Mouse (Mus musculus) liver, postnatal 0 days (tissue): Measurements from ENCODE around the gene Mgat2. TPM values are rescaled to one million over a fixed set of nuclear protein-coding genes. Genes with fewer than 3 reads are reported as not detected.
A peak's percentile ranks its signal among the peaks of the same experiment; 100 is the strongest.

Experiments used
- ATAC-seq: fragments of 200-750 bp; cut with Nextera tagmentation; 2 replicates; pipeline ENCODE4 v1.8.0; 2017; ENCODE audit warnings: mild to moderate bottlenecking, moderate library complexity
- DNase-seq: peaks from one replicate; pipeline ENCODE4 v3.0.0-alpha.2; 2016
- H3K27ac ChIP-seq: fragments of 300-500 bp; sonication (generic); 2 replicates; pipeline ENCODE4 v1.5.1; 2014; ENCODE audit warnings: antibody characterized with exemption, moderate library complexity, mild to moderate bottlenecking, low read depth
- H3K27me3 ChIP-seq: fragments of 300-500 bp; sonication (generic); 2 replicates; pipeline ENCODE4 v1.6.1; 2014; ENCODE audit warnings: low read length, control low read depth, mixed read lengths; ENCODE audit not compliant: insufficient read depth
- H3K36me3 ChIP-seq: fragments of 300-500 bp; sonication (generic); replicated peaks from 2 replicates; pipeline ENCODE4 v1.6.1; 2014; ENCODE audit warnings: mild to moderate bottlenecking, control low read depth, low read length, moderate library complexity, mixed read lengths; ENCODE audit not compliant: insufficient read depth
- H3K4me1 ChIP-seq: fragments of 300-500 bp; sonication (generic); 2 replicates; pipeline ENCODE4 v1.6.1; 2014; ENCODE audit warnings: antibody characterized with exemption, mild to moderate bottlenecking, control low read depth; ENCODE audit not compliant: insufficient read depth
- H3K4me2 ChIP-seq: fragments of 300-500 bp; sonication (generic); 2 replicates; pipeline ENCODE4 v1.6.1; 2014; ENCODE audit warnings: low read depth, mild to moderate bottlenecking, low read length, moderate library complexity, mixed read lengths
- H3K4me3 ChIP-seq: fragments of 300-500 bp; sonication (generic); 2 replicates; pipeline ENCODE4 v1.5.1; 2014; ENCODE audit warnings: low read depth, low read length
- H3K9ac ChIP-seq: fragments of 300-500 bp; sonication (generic); replicated peaks from 2 replicates; pipeline ENCODE4 v1.6.1; 2014; ENCODE audit warnings: mild to moderate bottlenecking, moderate library complexity
- H3K9me3 ChIP-seq: fragments of 300-500 bp; sonication (generic); 2 replicates; pipeline ENCODE4 v1.6.1; 2016; ENCODE audit warnings: mild to moderate bottlenecking, control low read depth, low read length, mixed read lengths
- CTCF ChIP-seq: sonication (generic); IDR thresholded peaks from 2 replicates; pipeline ENCODE4 v1.5.1; 2016; ENCODE audit warnings: antibody characterized with exemption, low read depth
- EP300 ChIP-seq: IDR thresholded peaks from 2 replicates; pipeline ENCODE4 v1.6.1; 2016; ENCODE audit warnings: antibody characterized with exemption, low read depth, mild to moderate bottlenecking
- WGBS: fragments of 180-500 bp; shearing (Covaris S2); extraction: QIAGEN DNeasy Blood & Tissue Kit; methylation state at CpG from one replicate; pipeline ENCODE4 v1.1.7; 2014; ENCODE audit not compliant: insufficient replicate concordance; 5-methylcytosine and 5-hydroxymethylcytosine counted together
- polyA plus RNA-seq: library from polyadenylated mRNA; unstranded; fragments of >200 nt; fragmentation: Nextera tagmentation; extraction: Ambion mirVana; gene quantifications from 2 replicates; pipeline ENCODE4 v1.2.1, GENCODE M21; 2015

The Mgat2 gene
- polyA plus RNA-seq, 1 experiment from 2014 or later = 23.1 TPM

DNA sequence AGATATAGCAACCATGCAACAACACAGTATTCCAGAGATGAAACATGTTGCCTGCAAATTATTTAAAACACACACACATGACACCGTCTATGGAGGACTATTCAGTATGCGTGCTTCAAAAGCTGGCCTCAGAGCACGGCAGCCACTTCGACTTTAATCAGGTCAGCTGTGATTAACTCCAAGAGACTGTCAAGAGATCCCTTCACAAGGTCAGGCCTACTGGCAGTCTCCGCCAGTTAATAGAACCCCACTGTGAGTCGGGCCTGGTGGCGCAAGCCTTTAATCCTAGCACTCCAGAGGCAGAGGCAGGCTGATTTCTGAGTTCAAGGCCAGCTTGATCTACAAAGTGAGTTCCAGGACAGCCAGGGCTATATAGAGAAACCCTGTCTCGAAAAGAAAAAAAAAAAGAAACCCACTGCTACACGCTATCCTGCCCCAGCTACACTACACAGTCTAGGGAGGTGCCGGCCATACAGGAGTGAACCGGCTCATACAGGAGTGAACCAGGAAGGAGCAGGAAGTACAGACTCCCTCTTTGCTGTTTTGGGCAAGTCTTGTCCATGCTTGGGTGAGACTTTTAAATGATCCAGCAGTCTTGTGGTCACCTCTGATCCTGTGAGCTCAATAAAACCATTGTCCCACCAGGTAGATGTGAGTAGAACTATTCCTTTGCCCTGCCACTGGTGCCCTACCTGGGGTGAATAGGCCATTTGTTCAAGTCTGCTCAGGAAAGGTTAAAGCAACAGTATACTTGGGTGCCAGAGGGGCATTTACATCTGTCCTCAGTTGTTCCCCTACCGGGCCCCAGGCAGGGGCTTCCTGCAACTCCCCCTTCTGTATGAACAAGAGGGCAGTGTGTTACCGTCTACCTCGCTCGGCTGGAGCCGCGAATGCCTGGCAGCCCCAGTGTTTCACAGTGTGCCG lies 26.4 kb downstream of the Mgat2 start:
- Histone ChIP-seq H3K9me3 (no peaks in the 10 kb centered on the region), H3K4me3 (no peak overlapping the region), H3K36me3 (peaks cover 33% of the 10 kb centered on the region), H3K4me2 (no peak overlapping the region), H3K4me1 (no peaks in the 10 kb centered on the region), H3K27ac (no peak overlapping the region), H3K9ac (no peak overlapping the region), H3K27me3 (no peaks in the 10 kb centered on the region)
- ATAC-seq (no peak), DNase-seq (no peak)
- 90% methylated on average over 18 of the region's 18 CpGs for WGBS
- TF ChIP-seq CTCF (no peak), EP300 (no peak)

DNA sequence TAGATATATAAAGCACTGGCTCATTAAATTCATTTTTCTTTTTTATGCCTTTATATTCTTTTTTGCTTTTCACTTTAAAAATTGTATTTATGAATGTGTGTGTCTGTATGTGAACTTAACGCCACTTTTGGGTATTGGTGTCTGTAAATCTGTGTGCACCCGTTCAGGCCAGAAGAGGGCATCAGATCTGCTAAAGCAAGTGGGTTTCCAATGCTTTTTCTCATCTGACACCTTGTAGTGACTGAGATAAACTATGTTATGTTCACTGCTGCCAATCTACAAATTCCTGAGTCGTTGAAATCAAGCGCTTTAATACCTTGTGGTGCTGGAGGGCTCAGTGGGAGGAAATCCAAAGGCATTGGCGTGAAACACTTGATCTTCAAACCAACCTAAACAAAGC lies 27.1 kb downstream of the Mgat2 start:
- no peak overlapping the region for H3K9ac ChIP-seq
- TF ChIP-seq CTCF (peak; percentile 52), EP300 (no peak)
- H3K4me2 ChIP-seq = no peak overlapping the region
- H3K36me3 ChIP-seq = peaks cover 33% of the 10 kb centered on the region
- 78% methylated on average over 5 of the region's 5 CpGs for WGBS
- H3K27me3 ChIP-seq = no peaks in the 10 kb centered on the region
- DNase-seq (no peak), ATAC-seq (no peak)
- H3K4me1 ChIP-seq = no peaks in the 10 kb centered on the region
- no peak overlapping the region for H3K4me3 ChIP-seq
- no peaks in the 10 kb centered on the region for H3K9me3 ChIP-seq
- no peak overlapping the region for H3K27ac ChIP-seq

DNA sequence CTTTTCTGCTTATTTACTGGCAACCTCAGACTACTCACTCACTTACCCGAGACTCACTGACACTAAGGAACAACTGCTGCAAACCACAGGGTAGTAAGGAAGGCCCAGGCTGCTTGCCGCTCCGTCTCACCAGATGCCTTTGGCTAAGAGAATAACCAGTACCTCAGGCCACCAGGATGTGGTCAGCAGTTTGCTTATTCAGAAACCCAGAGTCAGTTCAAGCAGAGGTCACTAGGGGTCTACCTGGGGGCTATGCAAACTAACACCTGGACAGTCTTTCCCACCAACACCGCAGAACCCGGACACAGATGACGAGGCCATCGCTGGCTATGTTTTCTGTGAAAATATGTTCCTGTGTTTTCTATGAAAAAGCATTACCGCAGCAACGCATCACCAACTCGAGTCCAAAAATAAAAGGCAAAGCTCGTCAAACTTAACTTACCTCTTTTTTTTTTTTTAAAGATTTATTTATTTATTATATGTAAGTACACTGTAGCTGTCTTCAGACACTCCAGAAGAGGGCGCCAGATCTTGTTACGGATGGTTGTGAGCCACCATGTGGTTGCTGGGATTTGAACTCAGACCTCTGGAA lies 29.3 kb downstream of the Mgat2 start:
- 90% methylated on average over 13 of the region's 13 CpGs for WGBS
- Histone ChIP-seq H3K4me2 (no peak overlapping the region), H3K4me3 (no peak overlapping the region), H3K9me3 (no peaks in the 10 kb centered on the region), H3K36me3 (peaks cover 41% of the 10 kb centered on the region), H3K27ac (no peak overlapping the region), H3K27me3 (no peaks in the 10 kb centered on the region), H3K9ac (no peak overlapping the region), H3K4me1 (no peaks in the 10 kb centered on the region)
- DNase-seq = no peak
- TF ChIP-seq EP300 = no peak
- 0 out of 2 replicates have a peak, but pooled peaks have one; percentile 1 for TF ChIP-seq CTCF
- no peak for ATAC-seq

DNA sequence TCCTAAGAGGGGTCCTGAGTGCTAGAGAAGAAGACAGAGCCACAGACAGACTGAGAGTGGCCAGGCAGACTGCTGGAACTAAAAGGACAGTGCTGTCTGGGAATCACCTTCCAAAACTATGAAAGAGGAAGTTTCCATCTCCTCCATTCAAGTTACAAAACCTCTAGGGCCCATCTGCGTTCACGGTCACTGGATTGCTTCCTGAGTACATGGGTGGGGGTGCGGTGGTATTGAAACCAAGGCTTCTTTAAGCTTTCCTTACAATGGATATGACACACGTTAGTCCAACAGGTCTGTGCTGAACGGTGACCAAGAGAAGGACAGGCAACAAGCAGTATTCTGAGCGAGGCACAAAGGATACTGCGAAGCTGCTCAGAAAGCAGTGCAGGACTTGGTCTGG lies 30.4 kb downstream of the Mgat2 start:
- Histone ChIP-seq H3K27ac (no peak overlapping the region), H3K4me1 (no peaks in the 10 kb centered on the region), H3K9me3 (no peaks in the 10 kb centered on the region), H3K4me3 (no peak overlapping the region), H3K27me3 (no peaks in the 10 kb centered on the region), H3K4me2 (no peak overlapping the region), H3K36me3 (peaks cover 45% of the 10 kb centered on the region), H3K9ac (no peak overlapping the region)
- no peak for TF ChIP-seq CTCF
- no peak for TF ChIP-seq EP300
- DNase-seq (no peak), ATAC-seq (no peak)
- WGBS = 78% methylated on average over 7 of the region's 7 CpGs

DNA sequence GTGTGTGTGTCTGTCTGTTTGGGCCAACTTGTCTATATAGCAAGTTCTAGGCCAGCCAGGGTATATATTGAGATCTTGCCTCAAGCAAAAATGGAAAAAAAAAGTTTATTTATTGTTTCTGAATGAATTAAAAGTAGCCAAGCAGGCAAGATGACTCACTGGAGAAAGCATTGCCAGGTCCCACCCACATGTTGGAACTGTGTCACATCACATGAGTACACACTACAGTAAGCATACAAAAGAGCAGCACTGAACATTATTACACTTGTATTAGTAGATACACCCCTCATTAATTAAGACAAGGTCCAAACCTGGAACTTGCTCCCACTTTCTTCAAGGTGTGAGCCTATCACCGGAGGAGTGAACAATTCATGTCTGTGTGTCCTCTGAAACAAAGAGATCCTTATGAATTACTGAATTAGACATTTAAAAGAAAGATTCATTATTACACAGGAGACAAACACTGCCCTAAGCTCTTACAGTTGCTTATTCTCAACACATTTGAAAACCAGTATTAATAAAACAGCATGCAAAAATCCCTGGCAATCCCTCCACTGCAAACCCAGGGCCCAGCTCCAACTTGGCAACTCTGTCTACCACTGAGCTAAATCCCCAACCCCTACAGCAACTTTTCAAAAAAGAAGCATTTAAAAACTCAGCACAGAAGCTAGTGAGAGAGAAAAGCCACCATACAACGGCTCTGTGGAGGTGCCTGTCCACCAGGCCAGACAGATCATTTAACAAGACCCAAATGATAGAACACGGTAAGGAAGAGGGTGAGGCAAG lies 31.2 kb downstream of the Mgat2 start:
- DNase-seq (no peak), ATAC-seq (no peak)
- Histone ChIP-seq H3K4me2 (no peak overlapping the region), H3K4me1 (no peaks in the 10 kb centered on the region), H3K9ac (no peak overlapping the region), H3K4me3 (no peak overlapping the region), H3K9me3 (no peaks in the 10 kb centered on the region), H3K27me3 (no peaks in the 10 kb centered on the region), H3K36me3 (peaks cover 45% of the 10 kb centered on the region), H3K27ac (no peak overlapping the region)
- 83% methylated on average over 3 of the region's 3 CpGs for WGBS
- TF ChIP-seq EP300 (no peak), CTCF (no peak)

DNA sequence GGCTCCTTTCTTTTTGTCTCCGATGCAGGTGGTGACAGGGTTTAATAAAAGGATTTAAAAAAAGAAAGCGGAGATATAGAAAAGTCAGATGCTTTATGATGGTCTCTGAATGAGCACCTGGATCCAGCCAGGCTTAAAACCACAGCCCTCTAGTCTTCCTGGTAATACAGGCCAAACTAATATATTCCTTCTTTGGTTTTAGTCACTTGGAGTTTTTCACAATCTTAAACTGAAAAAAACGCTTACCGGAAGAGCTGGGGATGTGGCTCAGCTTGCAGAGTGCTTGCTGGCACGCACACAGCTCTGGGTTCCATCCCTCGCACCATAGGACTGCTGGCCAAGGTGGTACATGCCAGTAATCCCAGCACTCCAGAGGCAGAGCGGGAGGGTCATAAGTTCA lies 32.6 kb downstream of the Mgat2 start:
- Histone ChIP-seq H3K4me2 (no peak overlapping the region), H3K36me3 (peaks cover 50% of the 10 kb centered on the region), H3K9ac (no peak overlapping the region), H3K27ac (no peak overlapping the region), H3K4me1 (no peaks in the 10 kb centered on the region), H3K9me3 (no peaks in the 10 kb centered on the region), H3K27me3 (no peaks in the 10 kb centered on the region), H3K4me3 (no peak overlapping the region)
- TF ChIP-seq CTCF = no peak
- TF ChIP-seq EP300 = no peak
- no peak for ATAC-seq
- no peak for DNase-seq
- 89% methylated on average over 7 of the region's 7 CpGs for WGBS
